Mouse (Mus musculus) limb, embryonic 15.5 days (tissue): Measurements from ENCODE around the gene Gm10518. TPM values are rescaled to one million over a fixed set of nuclear protein-coding genes. Genes with fewer than 3 reads are reported as not detected.

Experiments used
- ATAC-seq: fragments of 200-750 bp; cut with Nextera tagmentation; 2 replicates; pipeline ENCODE4 v1.8.0; 2017; ENCODE audit warnings: low read depth, moderate TSS enrichment; ENCODE audit not compliant: insufficient number of reproducible peaks, low FRiP score, low TSS enrichment
- H3K27ac ChIP-seq: fragments of 300-500 bp; sonication (generic); 2 replicates; pipeline ENCODE4 v1.5.1; 2015; ENCODE audit warnings: moderate library complexity, mild to moderate bottlenecking, inconsistent platforms
- H3K27me3 ChIP-seq: fragments of 300-500 bp; sonication (generic); 2 replicates; pipeline ENCODE4 v1.6.1; 2015; ENCODE audit warnings: inconsistent platforms
- H3K36me3 ChIP-seq: fragments of 300-500 bp; sonication (generic); 2 replicates; pipeline ENCODE4 v1.6.1; 2015; ENCODE audit warnings: inconsistent platforms
- H3K4me1 ChIP-seq: fragments of 300-500 bp; sonication (generic); 2 replicates; pipeline ENCODE4 v1.6.1; 2015; ENCODE audit warnings: inconsistent platforms
- H3K4me2 ChIP-seq: fragments of 300-500 bp; sonication (generic); 2 replicates; pipeline ENCODE4 v1.6.1; 2015; ENCODE audit warnings: mild to moderate bottlenecking, inconsistent platforms
- H3K4me3 ChIP-seq: fragments of 300-500 bp; sonication (generic); 2 replicates; pipeline ENCODE4 v1.5.1; 2015; ENCODE audit warnings: mild to moderate bottlenecking, inconsistent platforms
- H3K9ac ChIP-seq: fragments of 300-500 bp; sonication (generic); 2 replicates; pipeline ENCODE4 v1.6.1; 2015; ENCODE audit warnings: inconsistent platforms
- H3K9me3 ChIP-seq: fragments of 300-500 bp; sonication (generic); 2 replicates; pipeline ENCODE4 v1.6.1; 2016; ENCODE audit warnings: inconsistent platforms
- WGBS: fragments of 180-500 bp; shearing (Covaris S2); methylation state at CpG from one replicate; pipeline ENCODE4 v1.1.7; 2015; 5-methylcytosine and 5-hydroxymethylcytosine counted together
- polyA plus RNA-seq: library from polyadenylated mRNA; unstranded; fragments of >200 nt; fragmentation: Nextera tagmentation; extraction: Ambion mirVana; gene quantifications from 2 replicates; pipeline ENCODE4 v1.2.1, GENCODE M21; 2015

Gm10518 gene
- polyA plus RNA-seq, 1 experiment from 2014 or later, result 0.19 TPM

DNA sequence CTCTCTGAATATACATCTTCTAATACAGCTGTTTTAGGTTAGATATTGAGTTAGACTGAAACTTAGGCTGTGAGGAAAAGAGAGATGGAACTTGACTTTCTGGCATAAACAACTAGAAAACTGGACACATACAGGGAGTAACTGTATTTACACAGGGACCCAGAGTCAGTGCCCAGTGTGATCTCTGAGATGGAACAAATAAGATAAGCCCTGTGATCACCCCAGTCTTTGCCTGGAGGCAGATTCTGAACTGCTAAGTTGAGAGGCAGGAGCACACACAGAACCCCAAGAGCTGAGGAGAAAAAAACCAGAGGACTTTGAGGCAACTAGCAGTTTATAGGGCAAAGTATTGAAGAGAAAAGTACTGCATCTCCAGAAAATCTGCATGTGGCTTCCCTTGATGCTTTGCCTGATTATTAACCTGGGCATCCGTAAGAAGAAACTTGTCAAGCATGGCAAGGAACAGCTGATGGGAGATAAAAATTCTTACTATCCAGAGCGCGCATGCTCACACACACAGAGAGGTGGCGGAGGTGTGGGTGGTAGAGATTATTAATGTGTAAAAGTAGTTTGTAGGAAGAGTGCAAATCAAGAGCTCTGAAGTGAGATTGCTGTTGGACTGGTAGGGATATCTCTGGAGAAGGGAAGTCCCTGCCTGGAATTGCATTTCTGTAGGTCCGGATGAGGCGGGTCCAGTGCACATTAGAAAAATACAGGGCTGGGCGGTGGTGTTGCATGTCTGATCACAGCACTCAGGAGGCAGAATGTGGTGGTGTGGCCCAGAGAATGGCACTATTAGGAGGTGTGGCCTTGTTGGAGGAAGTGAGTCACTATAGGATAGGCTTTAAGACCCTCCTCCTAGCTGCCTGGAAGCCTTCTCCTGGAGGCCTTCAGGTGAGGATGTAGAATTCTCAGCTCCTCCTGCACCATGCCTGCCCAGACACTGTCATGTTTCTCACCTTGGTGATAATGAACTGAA, 33.5 kb downstream of the Gm10518 start:
- Histone ChIP-seq H3K9me3 (no peaks in the 10 kb centered on the region), H3K36me3 (no peaks in the 10 kb centered on the region), H3K9ac (no peak overlapping the region), H3K4me2 (no peak overlapping the region), H3K27me3 (no peaks in the 10 kb centered on the region), H3K4me1 (no peaks in the 10 kb centered on the region), H3K4me3 (no peak overlapping the region), H3K27ac (no peak overlapping the region)
- ATAC-seq, result no peak
- WGBS, result 86% methylated on average over 7 of the region's 7 CpGs

DNA sequence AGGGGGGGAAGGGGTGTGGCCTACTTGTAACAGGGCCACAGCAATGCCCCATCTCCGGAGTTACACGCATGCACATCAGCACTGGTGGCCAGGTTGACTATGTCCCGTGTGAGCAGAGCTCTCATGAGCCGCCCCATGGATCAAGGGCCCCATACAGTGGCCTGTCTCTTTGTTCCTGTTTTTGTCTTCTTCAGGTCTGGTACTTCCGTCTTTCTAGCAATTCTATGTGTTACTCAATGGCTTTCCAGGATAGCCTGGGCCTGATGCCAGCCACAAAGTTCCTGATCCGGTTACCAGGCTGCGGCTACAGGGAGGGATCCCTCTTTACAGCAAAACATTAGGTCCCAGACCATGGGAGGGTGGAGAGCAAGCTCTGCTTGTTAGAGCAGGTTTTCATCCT, 39.4 kb downstream of the Gm10518 start:
- Histone ChIP-seq H3K4me1 (0 out of 2 replicates have a peak, but pooled peaks cover 3% of the 10 kb centered on the region), H3K4me3 (no peak overlapping the region), H3K9me3 (no peaks in the 10 kb centered on the region), H3K27me3 (no peaks in the 10 kb centered on the region), H3K27ac (no peak overlapping the region), H3K9ac (no peak overlapping the region), H3K36me3 (no peaks in the 10 kb centered on the region), H3K4me2 (no peak overlapping the region)
- no peak for ATAC-seq
- WGBS, result 76% methylated on average over 7 of the region's 7 CpGs

DNA sequence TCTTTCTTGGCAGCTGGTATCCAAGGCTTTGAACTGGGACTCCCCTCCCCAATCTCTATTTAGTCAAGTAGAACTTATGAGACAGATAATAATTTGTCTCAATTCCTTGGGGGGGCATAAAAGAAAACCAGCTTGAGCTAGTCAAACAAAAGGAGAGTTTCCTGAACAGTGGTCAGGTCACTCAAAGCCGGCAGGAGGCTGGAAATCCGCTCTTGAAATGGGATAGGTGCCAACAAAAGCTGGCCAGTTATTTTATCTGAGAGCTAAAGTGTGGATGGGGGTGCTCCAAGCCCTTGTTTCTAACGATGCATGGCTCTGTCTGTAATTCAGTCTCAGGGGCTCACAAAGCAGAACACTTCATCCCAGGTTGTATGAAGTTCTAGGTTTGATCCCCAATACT, 40.8 kb downstream of the Gm10518 start:
- ATAC-seq, result no peak
- Histone ChIP-seq H3K9me3 (no peaks in the 10 kb centered on the region), H3K4me3 (no peak overlapping the region), H3K4me1 (peaks cover 8% of the 10 kb centered on the region), H3K4me2 (no peak overlapping the region), H3K27me3 (no peaks in the 10 kb centered on the region), H3K9ac (no peak overlapping the region), H3K27ac (no peak overlapping the region), H3K36me3 (no peaks in the 10 kb centered on the region)
- WGBS, result 40% methylated on average over 3 of the region's 3 CpGs

DNA sequence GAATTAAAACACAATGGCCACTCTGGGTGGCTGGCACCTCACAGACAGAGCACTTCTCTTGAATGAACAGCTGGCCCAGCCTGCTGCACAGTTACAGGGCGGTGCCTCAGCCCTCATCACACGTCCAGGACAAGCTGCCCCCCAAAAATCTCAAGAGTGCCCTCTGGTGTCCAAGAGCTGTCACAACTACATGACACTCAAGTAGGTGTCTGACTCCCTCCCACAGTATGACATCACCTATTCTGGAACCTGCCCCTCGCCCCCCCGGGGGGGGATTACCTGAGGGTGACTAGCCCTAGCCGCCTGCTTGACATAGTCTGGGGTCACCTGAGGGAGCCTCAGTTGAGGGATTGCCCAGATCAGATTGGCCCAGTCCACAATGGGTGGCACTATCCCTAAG, 41.7 kb downstream of the Gm10518 start:
- H3K36me3 ChIP-seq, result no peaks in the 10 kb centered on the region
- H3K9me3 ChIP-seq, result no peaks in the 10 kb centered on the region
- H3K4me3 ChIP-seq, result no peak overlapping the region
- no peak for ATAC-seq
- no peak overlapping the region for H3K4me2 ChIP-seq
- no peaks in the 10 kb centered on the region for H3K27me3 ChIP-seq
- 20% methylated on average over 5 of the region's 5 CpGs for WGBS
- no peak overlapping the region for H3K27ac ChIP-seq
- no peak overlapping the region for H3K9ac ChIP-seq
- peaks cover 8% of the 10 kb centered on the region for H3K4me1 ChIP-seq

DNA sequence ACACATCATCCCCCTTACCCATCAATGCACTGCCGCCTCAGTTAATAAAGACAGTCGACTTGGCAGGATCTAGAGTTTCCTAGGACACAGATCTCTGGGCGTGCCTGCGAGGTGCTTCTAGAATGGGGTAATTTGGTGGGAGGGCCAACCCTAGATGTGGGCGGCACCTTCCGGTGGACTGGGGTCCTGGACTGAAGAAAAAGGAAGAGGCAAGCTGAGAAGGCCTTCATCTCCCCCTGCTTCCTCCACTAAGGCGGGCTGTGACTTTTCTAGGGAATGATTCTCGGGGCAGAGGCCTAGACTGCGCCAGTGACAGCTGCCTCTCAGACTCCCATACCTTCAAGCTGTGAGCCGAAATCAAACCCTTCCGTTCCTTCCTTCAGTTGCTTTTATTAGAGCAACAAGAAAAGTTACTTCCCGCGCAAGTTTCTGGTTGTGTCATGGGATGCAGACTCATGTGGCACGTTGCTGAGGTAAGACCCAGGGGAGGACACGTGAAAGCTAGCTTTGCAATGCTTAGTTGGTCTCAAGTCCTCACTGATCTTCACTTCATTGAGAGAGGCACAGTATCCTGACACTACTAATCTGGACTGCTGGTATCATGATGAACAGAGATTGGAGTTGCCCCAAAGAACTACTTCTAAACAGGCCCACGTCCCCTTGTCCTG, 42.8 kb downstream of the Gm10518 start:
- Histone ChIP-seq H3K9ac (no peak overlapping the region), H3K4me3 (no peak overlapping the region), H3K4me2 (no peak overlapping the region), H3K27ac (no peak overlapping the region), H3K27me3 (no peaks in the 10 kb centered on the region), H3K9me3 (no peaks in the 10 kb centered on the region), H3K36me3 (no peaks in the 10 kb centered on the region), H3K4me1 (peaks cover 8% of the 10 kb centered on the region)
- WGBS, result 83% methylated on average over 16 of the region's 16 CpGs
- ATAC-seq, result no peak

DNA sequence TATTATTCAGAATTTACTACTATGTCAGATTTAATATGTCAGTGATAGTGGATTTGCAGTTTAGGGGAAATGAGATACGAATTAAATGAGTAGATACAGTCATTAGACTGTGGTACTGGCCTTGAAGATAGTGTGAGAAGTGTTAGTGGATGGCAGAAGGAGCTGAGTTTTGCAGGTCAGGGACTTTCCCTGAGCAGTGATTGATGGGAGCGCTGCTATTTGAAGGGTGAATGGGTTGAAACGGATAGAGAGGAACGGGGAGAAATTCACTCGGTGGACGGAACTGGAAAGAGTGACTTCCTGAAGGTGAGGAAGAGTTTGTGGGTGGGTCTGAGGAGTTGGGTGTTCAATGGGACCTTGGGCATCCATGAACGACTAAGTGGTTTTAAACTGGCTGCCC, 44.0 kb downstream of the Gm10518 start:
- WGBS, result 47% methylated on average over 7 of the region's 7 CpGs
- Histone ChIP-seq H3K9ac (no peak overlapping the region), H3K27me3 (no peaks in the 10 kb centered on the region), H3K4me3 (0 out of 2 replicates have a peak overlapping the region, but pooled peaks have one; percentile 41), H3K4me2 (peak overlapping the region; percentile 54; the same call in 1 of the 2 replicates), H3K36me3 (no peaks in the 10 kb centered on the region), H3K9me3 (no peaks in the 10 kb centered on the region), H3K27ac (no peak overlapping the region), H3K4me1 (peaks cover 8% of the 10 kb centered on the region)
- ATAC-seq, result no peak

DNA sequence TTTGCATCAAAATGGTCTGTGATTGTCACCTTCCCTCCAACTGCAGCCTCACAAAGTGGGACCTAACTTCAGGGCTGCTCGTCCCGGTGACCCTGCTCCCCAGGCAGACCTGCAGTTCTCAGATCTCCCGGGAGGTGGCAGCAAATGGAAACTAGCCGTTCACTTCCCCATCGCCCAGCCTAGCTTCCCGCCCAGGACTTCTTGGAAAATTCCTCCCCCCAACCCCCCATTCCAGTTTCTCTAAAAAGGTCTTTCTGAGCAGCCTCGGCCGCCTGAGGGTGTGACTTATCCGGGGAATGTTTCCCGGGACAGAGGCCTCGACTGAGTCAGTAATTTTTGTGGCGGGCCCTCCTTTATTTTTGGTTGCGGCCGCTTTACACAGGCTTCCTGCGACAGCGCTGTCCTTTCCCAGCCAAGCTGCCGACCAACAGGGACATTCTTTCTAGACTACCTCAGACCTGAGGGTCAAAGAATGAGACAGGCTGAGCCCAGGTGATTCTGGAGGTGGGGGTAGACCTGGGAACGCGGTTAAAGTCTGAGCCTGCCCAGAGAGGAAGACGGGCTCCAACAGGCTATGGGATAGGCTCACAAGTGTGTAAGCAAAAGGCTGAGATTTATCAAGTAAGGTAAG, 44.7 kb downstream of the Gm10518 start:
- WGBS, result 2% methylated on average over 20 of the region's 20 CpGs
- H3K9me3 ChIP-seq, result no peaks in the 10 kb centered on the region
- H3K27me3 ChIP-seq, result no peaks in the 10 kb centered on the region
- peak overlapping the region; percentile 42; the same call in 1 of the 2 replicates for H3K9ac ChIP-seq
- H3K27ac ChIP-seq, result peak overlapping the region; percentile 84
- H3K4me2 ChIP-seq, result peak overlapping the region; percentile 54
- peak overlapping the region; percentile 41 for H3K4me3 ChIP-seq
- ATAC-seq, result peak; percentile 77
- no peaks in the 10 kb centered on the region for H3K36me3 ChIP-seq
- H3K4me1 ChIP-seq, result peaks cover 8% of the 10 kb centered on the region

DNA sequence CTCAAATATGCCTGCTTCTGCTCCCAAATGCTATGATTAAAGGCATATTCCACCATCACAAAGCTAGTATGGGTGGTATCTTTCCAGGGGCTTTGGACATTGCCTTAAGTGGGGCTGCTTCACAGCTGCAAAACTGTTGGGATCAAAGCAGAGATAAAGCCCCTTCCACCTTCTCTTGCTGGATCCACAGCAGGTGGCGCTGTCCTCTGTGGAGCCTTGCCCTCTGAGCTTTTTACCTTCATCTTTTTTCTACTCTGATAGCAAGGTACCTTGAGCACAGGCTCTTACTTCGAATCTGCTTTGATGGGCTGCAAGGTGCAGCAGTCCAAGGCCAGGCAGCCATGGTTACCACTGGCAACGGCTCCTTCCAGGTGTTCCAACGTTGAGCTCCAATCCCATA, 50.2 kb downstream of the Gm10518 start:
- no peak overlapping the region for H3K27ac ChIP-seq

More for the DNA sequence above, 50.2 kb downstream of the Gm10518 start:
- 25% methylated on average over 4 of the region's 4 CpGs for WGBS
- no peak overlapping the region for H3K9ac ChIP-seq
- no peaks in the 10 kb centered on the region for H3K9me3 ChIP-seq
- no peak overlapping the region for H3K4me3 ChIP-seq
- no peaks in the 10 kb centered on the region for H3K36me3 ChIP-seq
- no peak overlapping the region for H3K4me2 ChIP-seq
- no peaks in the 10 kb centered on the region for H3K27me3 ChIP-seq
- ATAC-seq, result 0 out of 2 replicates have a peak, but pooled peaks have one; percentile 10
- peaks cover 6% of the 10 kb centered on the region for H3K4me1 ChIP-seq

Other genes with a start within 250 kb of the Gm10518 start
- gene Sccpdh, start 135.2 kb upstream of the Gm10518 start, polyA plus RNA-seq, result 74.2 and 87.9 TPM in 2 replicates
- gene Kif28, start 58.1 kb upstream of the Gm10518 start, polyA plus RNA-seq, result 0.04 and 0.16 TPM in 2 replicates
- gene Ahctf1, start 304 bp downstream of the Gm10518 start, polyA plus RNA-seq, result 17.8 and 20.6 TPM in 2 replicates
- 15.7 and 17.6 TPM in 2 replicates for gene Cdc42bpa, start 157.1 kb downstream of the Gm10518 start, polyA plus RNA-seq